Mouse (Mus musculus) brain, embryonic 18.5 days (tissue): ENCODE measurements around the gene Samd14.
"Not testable (repeated sequence)": the region's sequence is repeated elsewhere in the genome, so short reads cannot be mapped to it uniquely, and the experiment has no call there.

Experiments
- DNase-seq: peaks from one replicate; pipeline ENCODE4 v3.0.0-alpha.2; 2012; ENCODE audit warnings: low read depth, low spot score

The Samd14 gene

GRCm38 (mm10) chr11:95006525-95007219 is 3.0 kb upstream of the Samd14 start:
- DNase-seq: peak; percentile 61

- DNase-seq: no peak
These were observed 2.3 kb upstream of the Samd14 start for GRCm38 (mm10) chr11:95007418-95007817.

- DNase-seq: no peak
These were observed 734 bp upstream of the Samd14 start for GRCm38 (mm10) chr11:95008661-95009628.

- no peak for DNase-seq
These were observed 561 bp downstream of the Samd14 start for GRCm38 (mm10) chr11:95010141-95010739.

GRCm38 (mm10) chr11:95010841-95011403 is 1.2 kb downstream of the Samd14 start:
- not testable (repeated sequence) for DNase-seq

- DNase-seq: no peak
These were observed 1.7 kb downstream of the Samd14 start for GRCm38 (mm10) chr11:95011416-95011815.

- DNase-seq: no peak
These were observed 2.4 kb downstream of the Samd14 start for GRCm38 (mm10) chr11:95012075-95012474.

GRCm38 (mm10) chr11:95012487-95012886 is 2.8 kb downstream of the Samd14 start:
- DNase-seq: no peak

- no peak for DNase-seq
These were observed 5.8 kb downstream of the Samd14 start for GRCm38 (mm10) chr11:95015484-95015883.

GRCm38 (mm10) chr11:95022237-95022992 is 12.7 kb downstream of the Samd14 start:
- no peak for DNase-seq

GRCm38 (mm10) chr11:95023481-95023880 is 13.8 kb downstream of the Samd14 start:
- DNase-seq: no peak

- DNase-seq: no peak
These were observed 14.9 kb downstream of the Samd14 start for GRCm38 (mm10) chr11:95024439-95025184.

- DNase-seq: no peak
These were observed 15.7 kb downstream of the Samd14 start for GRCm38 (mm10) chr11:95025227-95026012.

- no peak for DNase-seq
These were observed 16.4 kb downstream of the Samd14 start for GRCm38 (mm10) chr11:95026090-95026542.

- DNase-seq: no peak
These were observed 17.2 kb downstream of the Samd14 start for GRCm38 (mm10) chr11:95026849-95027248.

GRCm38 (mm10) chr11:95027850-95028470 is 18.3 kb downstream of the Samd14 start:
- no peak for DNase-seq

GRCm38 (mm10) chr11:95032945-95033344 is 23.3 kb downstream of the Samd14 start:
- DNase-seq: no peak

- no peak for DNase-seq
These were observed 23.9 kb downstream of the Samd14 start for GRCm38 (mm10) chr11:95033617-95034016.

- no peak for DNase-seq
These were observed 25.2 kb downstream of the Samd14 start for GRCm38 (mm10) chr11:95034902-95035301.
